17 mouse cellular contexts compared by ENCODE assay signal in genomic region chr8:109121776-109122175, GRCm38 (mm10).
DNase-seq lines count a peak whose midpoint lies in the region; ATAC-seq lines count a peak whose summit lies in the region.
"Had no signal": no experiment of that assay in that cellular context is flagged by ENCODE, and none has a peak within 500 bp of the region (broad histone marks: within the 10 kb centered on the region; RNA-seq: fewer than 3 reads in every experiment).

No protein-coding gene starts in this region.

- H3K27ac ChIP-seq in neural tube, embryonic 15.5 days (replicated peaks): no peak overlapping the region
- H3K27ac ChIP-seq: embryonic facial prominence, embryonic 13.5 days; limb, embryonic 15.5 days; liver, embryonic 15.5 days; macrophage had no signal

- no peak for ATAC-seq in neural tube, embryonic 15.5 days (ENCODE audit: low FRiP score)

- intact Hi-C loops in heart, postnatal 10 days (cut with DNase I): no loop called here

- H3K4me1 ChIP-seq in neural tube, embryonic 15.5 days: peaks cover 10% of the 10 kb centered on the region; the same call in 1 of the 2 replicates
- H3K4me1 ChIP-seq: embryonic facial prominence, embryonic 13.5 days; limb, embryonic 15.5 days; liver, embryonic 15.5 days had no signal

- H3K4me2 ChIP-seq in neural tube, embryonic 15.5 days: no peak overlapping the region
- H3K4me2 ChIP-seq: embryonic facial prominence, embryonic 13.5 days; limb, embryonic 15.5 days; liver, embryonic 15.5 days had no signal

- no peaks in the 10 kb centered on the region for H3K27me3 ChIP-seq in neural tube, embryonic 15.5 days (replicated peaks)
- H3K27me3 ChIP-seq: embryonic facial prominence, embryonic 13.5 days; limb, embryonic 15.5 days; liver, embryonic 15.5 days had no signal

- 7% methylated on average over 6 of the region's 6 CpGs for WGBS in neural tube, embryonic 15.5 days

- DNase-seq in heart, adult 11 months: peak; percentile 45
- DNase-seq in heart, postnatal 10 days: no peak
- peak; percentile 22 for DNase-seq in neural tube, embryonic 10.5 days (ENCODE audit: extremely low spot score, low spot score)
- DNase-seq in mesoderm, embryonic 11.5 days (ENCODE audit: low read depth, low spot score): peak; percentile 65
- DNase-seq in ovary, postnatal 10 days (ENCODE audit: low spot score): no peak
- DNase-seq in retina, embryonic 14.5 days (ENCODE audit: low spot score): no peak
- DNase-seq: cerebellum, adult 8-10 months; gastrocnemius, postnatal 25 days; kidney, adult 2 months; kidney, postnatal 25 days; right cerebral cortex, postnatal 4 days; thymus, adult 2 months had no signal

- H3K9me3 ChIP-seq in neural tube, embryonic 15.5 days (replicated peaks): no peaks in the 10 kb centered on the region
- H3K9me3 ChIP-seq: embryonic facial prominence, embryonic 13.5 days; limb, embryonic 15.5 days; liver, embryonic 15.5 days had no signal

- H3K36me3 ChIP-seq in neural tube, embryonic 15.5 days: no peaks in the 10 kb centered on the region
- H3K36me3 ChIP-seq: embryonic facial prominence, embryonic 13.5 days; limb, embryonic 15.5 days; liver, embryonic 15.5 days had no signal

- H3K9ac ChIP-seq in neural tube, embryonic 15.5 days (replicated peaks): no peak overlapping the region
- H3K9ac ChIP-seq: embryonic facial prominence, embryonic 13.5 days; limb, embryonic 15.5 days; liver, embryonic 15.5 days had no signal

- H3K4me3 ChIP-seq in neural tube, embryonic 15.5 days (replicated peaks): no peak overlapping the region
- H3K4me3 ChIP-seq: embryonic facial prominence, embryonic 13.5 days; limb, embryonic 15.5 days; liver, embryonic 15.5 days had no signal

Comparison
In these comparisons a context has a peak if more than half of its experiments do, and no peak if none do; other contexts are left out.
1. DNase-seq: peak in heart, adult 11 months (single experiment), neural tube, embryonic 10.5 days (single experiment) and mesoderm, embryonic 11.5 days (single experiment); none in heart, postnatal 10 days (0 of 2), ovary, postnatal 10 days (single experiment) and retina, embryonic 14.5 days (single experiment).